Mouse (Mus musculus) kidney, adult 2 months (tissue): ENCODE data around the gene Csrp1.

Experiments
- CTCF ChIP-seq: fragments of 200-500 bp; conservative IDR thresholded peaks from 2 replicates; pipeline ENCODE4 v1.5.1; 2011; ENCODE audit warnings: low read depth, mild to moderate bottlenecking, control low read depth, low read length, moderate library complexity, mixed read lengths; ENCODE audit not compliant: insufficient read depth, insufficient read length
- POLR2A ChIP-seq: fragments of 200-500 bp; IDR thresholded peaks from one replicate; pipeline ENCODE4 v1.6.1; 2011; ENCODE audit warnings: low read depth, low read length, control low read depth

DNA sequence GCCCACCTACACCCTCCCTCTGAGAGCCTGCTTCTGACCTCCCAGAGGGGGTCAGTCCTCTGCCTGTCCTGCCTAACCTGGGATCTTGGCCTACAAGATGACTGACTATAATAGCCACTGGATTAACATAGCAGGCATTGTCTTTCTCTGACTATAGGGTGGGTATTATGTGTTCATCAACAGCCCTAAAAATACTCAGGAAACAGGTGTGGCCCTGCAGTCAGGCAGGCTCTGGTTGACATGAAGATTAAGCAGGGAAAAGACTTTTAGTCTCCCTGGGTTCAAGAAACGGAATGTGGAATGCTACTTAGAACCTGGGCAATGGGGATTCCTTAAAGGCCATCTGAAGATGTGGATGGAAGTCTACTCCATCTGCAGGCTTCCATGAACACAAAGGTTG, 78.6 kb downstream of the Csrp1 start:
- TF ChIP-seq CTCF = no peak
- no peak for TF ChIP-seq POLR2A
